Mouse (Mus musculus) liver, adult 2 months (tissue): Measurements from ENCODE around the gene Dnaja3.

Experiments
- CTCF ChIP-seq: fragments of 200-500 bp; IDR thresholded peaks from 2 replicates; pipeline ENCODE4 v1.5.1; 2011; ENCODE audit warnings: low read depth, low read length, control low read depth
- POLR2A ChIP-seq: fragments of 200-500 bp; IDR thresholded peaks from 2 replicates; pipeline ENCODE4 v1.6.1; 2011; ENCODE audit warnings: low read length, control low read depth; ENCODE audit not compliant: insufficient read depth; ENCODE audit errors: extremely low read depth

GRCm38 (mm10) chr16:4701211-4701610 lies 61.4 kb downstream of the Dnaja3 start:
- TF ChIP-seq CTCF (no peak), POLR2A (no peak)
